Mouse (Mus musculus) ES-E14 (cell line): ENCODE measurements at regions not wholly inside any gene's neighbourhood (a gene's known extent, or its start where the extent isn't known, plus 50 kb on each side); places are given as distances from the start of the nearest gene placed in this dataset.

Experiments
- CHD2 ChIP-seq: IDR thresholded peaks from 2 replicates; pipeline ENCODE4 v1.6.1; 2014; ENCODE audit warnings: mild to moderate bottlenecking, low read depth, low read length, inconsistent platforms
- MAFK ChIP-seq: IDR thresholded peaks from 2 replicates; pipeline ENCODE4 v1.6.1; 2014; ENCODE audit warnings: mild to moderate bottlenecking, low read depth, low read length, inconsistent platforms; ENCODE audit not compliant: insufficient read depth
- ZNF384 ChIP-seq: IDR thresholded peaks from 2 replicates; pipeline ENCODE4 v1.6.1; 2012; ENCODE audit warnings: low read depth, low read length, inconsistent platforms

GRCm38 (mm10) chr15:25518025-25518928, 104.0 kb upstream of the Myo10 start:
- TF ChIP-seq ZNF384 (no peak), CHD2 (no peak), MAFK (no peak)
